Mouse (Mus musculus): ENCODE data around the gene Uxs1. TPM values are rescaled to one million over a fixed set of nuclear protein-coding genes. Genes with fewer than 3 reads are reported as not detected.

Gene Uxs1
- polyA plus RNA-seq, 1 experiment from 2014 or later = 20.2 TPM

DNA sequence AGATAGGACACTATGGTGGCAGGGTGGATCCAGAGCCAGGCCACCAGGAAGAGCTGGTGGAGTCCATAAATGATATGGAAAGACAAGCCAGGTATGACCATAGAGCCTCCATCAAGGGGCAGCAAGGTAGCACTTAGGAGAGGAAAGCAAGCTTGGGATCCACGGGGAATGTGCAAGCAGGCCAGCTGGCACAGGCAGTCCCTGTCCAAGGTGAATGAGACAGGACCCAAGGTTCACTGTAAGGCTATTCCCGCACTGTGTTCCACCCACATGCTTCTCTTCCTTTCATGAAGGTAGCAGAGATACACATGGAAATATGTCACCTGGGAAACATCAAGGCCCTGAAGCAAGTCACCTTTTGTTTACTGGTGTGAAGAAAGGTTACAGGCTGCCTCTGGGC is 63.1 kb downstream of the Uxs1 start:
- Histone ChIP-seq H3K4me3 (no peak overlapping the region), H3K27me3 (ENCODE audit: low read depth, poor library complexity, severe bottlenecking) (no peaks in the 10 kb centered on the region), H3K36me3 (peaks cover 76% of the 10 kb centered on the region), H3K4me1 (no peaks in the 10 kb centered on the region), H3K9me3 (replicated peaks) (no peaks in the 10 kb centered on the region), H3K27ac (replicated peaks) (no peak overlapping the region)
- no peak for DNase-seq (ENCODE audit: low spot score)
- 92% methylated on average over 2 of the region's 2 CpGs for WGBS

- Histone ChIP-seq H3K4me3 (no peak overlapping the region), H3K27ac (replicated peaks) (no peak overlapping the region), H3K36me3 (peaks cover 81% of the 10 kb centered on the region), H3K27me3 (ENCODE audit: low read depth, poor library complexity, severe bottlenecking) (no peaks in the 10 kb centered on the region), H3K4me1 (0 out of 2 replicates have a peak, but pooled peaks cover 2% of the 10 kb centered on the region), H3K9me3 (replicated peaks) (no peaks in the 10 kb centered on the region)
- DNase-seq (ENCODE audit: low spot score) = no peak
Measured at GRCm38 (mm10) chr1:43760085-43760484, 67.5 kb downstream of the Uxs1 start.

DNA sequence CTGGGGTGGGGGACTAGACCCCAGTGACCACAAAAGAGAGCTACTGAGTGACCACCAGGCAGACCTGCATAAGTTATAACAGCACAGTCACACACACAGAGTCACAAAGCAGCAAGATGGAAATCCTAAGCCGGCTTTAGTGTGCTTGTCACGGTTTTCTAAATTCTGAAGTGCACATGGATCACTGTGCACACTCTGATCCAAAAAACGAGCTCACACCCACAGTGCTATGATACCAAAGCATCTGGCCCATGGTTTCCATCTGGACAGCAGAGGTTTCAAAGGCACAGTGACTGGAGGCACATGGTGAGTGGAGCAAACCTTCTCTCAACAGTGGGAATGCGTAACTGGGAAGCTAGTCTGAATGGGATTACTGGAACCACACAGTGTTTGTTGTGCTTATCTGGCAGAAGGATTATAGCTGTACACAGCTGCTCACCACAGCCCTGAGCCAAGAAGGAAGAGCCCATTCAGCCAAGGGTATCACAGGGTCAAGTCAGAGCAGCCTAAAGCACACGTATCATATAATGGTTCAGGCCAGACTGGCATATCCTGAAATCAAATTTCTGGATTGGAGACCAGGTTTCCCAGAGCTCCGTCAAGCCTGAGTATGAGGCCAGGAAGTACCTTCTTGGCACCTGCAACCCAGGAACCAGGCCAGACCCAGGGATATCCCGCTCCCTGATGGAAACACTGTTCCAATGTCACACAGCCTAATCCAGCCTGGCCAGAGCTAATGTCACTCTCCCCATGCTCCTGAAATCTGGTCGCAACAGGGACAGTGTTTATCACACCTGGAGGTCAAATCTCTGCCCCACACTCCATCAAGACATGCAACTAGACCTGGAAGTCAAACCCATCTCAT is 72.9 kb downstream of the Uxs1 start:
- DNase-seq (ENCODE audit: low spot score) = no peak
- 81% methylated on average over 8 of the region's 8 CpGs for WGBS
- no peak overlapping the region for H3K27ac ChIP-seq (replicated peaks)
- H3K4me3 ChIP-seq = no peak overlapping the region
- H3K4me1 ChIP-seq = 0 out of 2 replicates have a peak, but pooled peaks cover 2% of the 10 kb centered on the region
- no peaks in the 10 kb centered on the region for H3K9me3 ChIP-seq (replicated peaks)
- H3K36me3 ChIP-seq = peaks cover 73% of the 10 kb centered on the region
- H3K27me3 ChIP-seq (ENCODE audit: low read depth, poor library complexity, severe bottlenecking) = no peaks in the 10 kb centered on the region

DNA sequence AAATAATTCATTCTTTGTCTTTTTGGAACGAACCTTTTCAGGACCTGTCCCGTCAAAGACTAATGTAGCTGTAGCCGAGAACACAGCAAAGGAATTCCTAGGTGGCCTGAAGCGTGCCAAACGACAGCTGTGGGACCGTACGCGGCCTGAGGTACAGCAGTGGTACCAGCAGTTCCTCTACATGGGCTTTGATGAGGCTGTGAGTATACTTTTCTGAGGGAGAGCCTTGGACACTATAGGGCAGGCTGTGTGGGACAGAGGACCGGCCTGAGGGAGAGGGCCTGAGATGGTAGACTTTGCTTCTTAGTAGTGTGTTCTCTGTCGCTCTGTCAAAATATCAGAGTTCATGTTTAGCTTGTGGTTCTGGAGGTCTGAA is 89.1 kb downstream of the Uxs1 start:
- H3K4me3 ChIP-seq = no peak overlapping the region
- no peaks in the 10 kb centered on the region for H3K36me3 ChIP-seq
- H3K9me3 ChIP-seq (replicated peaks) = 0 out of 2 replicates have a peak, but pooled peaks cover 3% of the 10 kb centered on the region
- H3K27me3 ChIP-seq (ENCODE audit: low read depth, poor library complexity, severe bottlenecking) = no peaks in the 10 kb centered on the region
- 88% methylated on average over 10 of the region's 10 CpGs for WGBS
- H3K4me1 ChIP-seq = no peaks in the 10 kb centered on the region
- no peak overlapping the region for H3K27ac ChIP-seq (replicated peaks)
- no peak for DNase-seq (ENCODE audit: low spot score)

GRCm38 (mm10) chr1:43737812-43738518 is 89.6 kb downstream of the Uxs1 start:
- H3K4me3 ChIP-seq = no peak overlapping the region
- no peaks in the 10 kb centered on the region for H3K36me3 ChIP-seq
- H3K27me3 ChIP-seq (ENCODE audit: low read depth, poor library complexity, severe bottlenecking) = no peaks in the 10 kb centered on the region
- H3K4me1 ChIP-seq = no peaks in the 10 kb centered on the region
- peak; percentile 29 for DNase-seq (ENCODE audit: low spot score)
- 78% methylated on average over 7 of the region's 7 CpGs for WGBS
- H3K9me3 ChIP-seq (replicated peaks) = 0 out of 2 replicates have a peak, but pooled peaks cover 3% of the 10 kb centered on the region
- no peak overlapping the region for H3K27ac ChIP-seq (replicated peaks)

DNA sequence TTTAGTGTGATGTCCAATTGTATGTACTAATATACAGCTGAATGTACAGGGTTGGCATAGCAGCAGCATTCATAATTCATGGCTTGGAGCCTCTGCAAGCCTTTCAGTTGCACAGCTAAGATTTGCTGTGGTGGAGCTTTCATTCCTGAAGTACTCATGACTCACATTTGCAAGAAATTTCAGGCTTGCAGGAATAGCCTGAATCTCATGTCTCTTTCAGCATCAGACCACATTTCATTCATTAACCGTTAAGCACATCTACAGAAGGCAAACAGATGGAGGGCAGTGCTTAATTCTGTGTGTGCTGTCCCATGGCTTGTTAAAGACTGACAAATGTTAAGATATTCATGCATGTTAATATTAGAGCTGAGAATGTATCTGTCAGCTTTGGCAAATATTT is 94.9 kb downstream of the Uxs1 start:
- Histone ChIP-seq H3K9me3 (replicated peaks) (0 out of 2 replicates have a peak, but pooled peaks cover 3% of the 10 kb centered on the region), H3K36me3 (no peaks in the 10 kb centered on the region), H3K27me3 (ENCODE audit: low read depth, poor library complexity, severe bottlenecking) (no peaks in the 10 kb centered on the region), H3K4me3 (no peak overlapping the region), H3K4me1 (no peaks in the 10 kb centered on the region), H3K27ac (replicated peaks) (no peak overlapping the region)
- WGBS = 90% methylated on average over 1 of the region's 1 CpGs
- DNase-seq (ENCODE audit: low spot score) = no peak

GRCm38 (mm10) chr1:43732100-43732499 is 95.5 kb downstream of the Uxs1 start:
- Histone ChIP-seq H3K36me3 (no peaks in the 10 kb centered on the region), H3K27me3 (ENCODE audit: low read depth, poor library complexity, severe bottlenecking) (no peaks in the 10 kb centered on the region), H3K4me3 (no peak overlapping the region), H3K4me1 (no peaks in the 10 kb centered on the region), H3K27ac (replicated peaks) (no peak overlapping the region), H3K9me3 (replicated peaks) (0 out of 2 replicates have a peak, but pooled peaks cover 3% of the 10 kb centered on the region)
- DNase-seq (ENCODE audit: low spot score) = no peak
- 81% methylated on average over 4 of the region's 4 CpGs for WGBS

GRCm38 (mm10) chr1:43730491-43730924 is 97.1 kb downstream of the Uxs1 start, which contains the start of gene 1500015O10Rik:
1500015O10Rik (plus strand) TSS chr1:43730602.
- H3K27ac ChIP-seq (replicated peaks) = no peak within 1 kb of the TSS
- H3K27me3 ChIP-seq (ENCODE audit: low read depth, poor library complexity, severe bottlenecking) = no peaks in the 10 kb centered on the region
- no peaks in the 10 kb centered on the region for H3K4me1 ChIP-seq
- H3K36me3 ChIP-seq = no peaks in the 10 kb centered on the region
- H3K9me3 ChIP-seq (replicated peaks) = 0 out of 2 replicates have a peak, but pooled peaks cover 3% of the 10 kb centered on the region
- 73% methylated on average over 16 of the region's 16 CpGs for WGBS
- DNase-seq (ENCODE audit: low spot score) = no peak
- no peak within 1 kb of the TSS for H3K4me3 ChIP-seq

- no peaks in the 10 kb centered on the region for H3K27me3 ChIP-seq (ENCODE audit: low read depth, poor library complexity, severe bottlenecking)
- H3K4me3 ChIP-seq = no peak overlapping the region
- WGBS = 77% methylated on average over 1 of the region's 1 CpGs
- H3K27ac ChIP-seq (replicated peaks) = no peak overlapping the region
- H3K4me1 ChIP-seq = no peaks in the 10 kb centered on the region
- H3K36me3 ChIP-seq = no peaks in the 10 kb centered on the region
- H3K9me3 ChIP-seq (replicated peaks) = no peaks in the 10 kb centered on the region
- DNase-seq (ENCODE audit: low spot score) = no peak
Measured at GRCm38 (mm10) chr1:43722459-43722858, 105.1 kb downstream of the Uxs1 start.

GRCm38 (mm10) chr1:43718793-43719192 is 108.8 kb downstream of the Uxs1 start:
- no peak for DNase-seq (ENCODE audit: low spot score)
- Histone ChIP-seq H3K27me3 (ENCODE audit: low read depth, poor library complexity, severe bottlenecking) (no peaks in the 10 kb centered on the region), H3K27ac (replicated peaks) (no peak overlapping the region), H3K4me3 (no peak overlapping the region), H3K9me3 (replicated peaks) (no peaks in the 10 kb centered on the region), H3K4me1 (no peaks in the 10 kb centered on the region), H3K36me3 (no peaks in the 10 kb centered on the region)
- WGBS = 86% methylated on average over 2 of the region's 2 CpGs

DNA sequence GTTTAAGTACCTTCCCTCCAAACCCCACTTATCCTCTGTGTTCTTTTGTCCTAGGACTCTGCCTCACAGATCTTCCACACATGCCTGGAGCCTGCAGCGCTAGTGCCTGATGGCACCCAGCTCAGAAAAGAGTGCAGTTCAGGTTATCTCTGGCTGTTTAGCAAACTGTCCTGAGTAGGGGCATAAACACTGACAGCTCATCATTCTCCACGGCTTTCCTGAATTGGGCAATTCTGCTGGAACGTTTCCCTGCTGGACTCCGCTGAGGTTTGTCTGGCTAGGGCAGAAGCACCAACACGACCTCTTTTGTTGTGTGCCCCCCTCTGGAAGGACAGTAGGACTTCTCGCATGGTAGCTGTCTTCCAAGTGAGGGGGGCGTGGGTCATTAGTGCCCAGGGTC is 109.6 kb downstream of the Uxs1 start:
- no peaks in the 10 kb centered on the region for H3K27me3 ChIP-seq (ENCODE audit: low read depth, poor library complexity, severe bottlenecking)
- WGBS = 85% methylated on average over 7 of the region's 7 CpGs
- no peaks in the 10 kb centered on the region for H3K4me1 ChIP-seq
- H3K9me3 ChIP-seq (replicated peaks) = no peaks in the 10 kb centered on the region
- no peak for DNase-seq (ENCODE audit: low spot score)
- no peak overlapping the region for H3K27ac ChIP-seq (replicated peaks)
- H3K4me3 ChIP-seq = no peak overlapping the region
- no peaks in the 10 kb centered on the region for H3K36me3 ChIP-seq

DNA sequence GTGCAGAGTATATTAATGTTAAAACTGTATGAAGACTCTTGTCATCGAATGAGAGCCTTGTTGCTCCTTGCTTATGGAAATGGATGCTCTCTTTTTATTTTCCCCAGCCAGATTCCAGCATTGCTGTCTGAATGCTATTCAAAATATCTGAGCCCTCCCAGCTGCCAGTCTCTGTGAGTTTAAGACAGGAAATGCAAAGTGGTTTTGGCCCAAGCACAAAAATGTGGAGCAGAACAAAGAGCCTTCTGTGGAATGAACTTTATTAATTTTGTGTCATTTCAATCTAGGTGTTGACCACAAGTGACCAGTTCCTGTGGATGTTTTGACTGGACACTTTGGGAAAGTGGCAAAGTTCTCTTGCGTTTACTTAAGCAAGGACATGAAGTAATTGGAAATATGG is 112.8 kb downstream of the Uxs1 start:
- DNase-seq (ENCODE audit: low spot score) = no peak
- H3K4me3 ChIP-seq = no peak overlapping the region
- no peaks in the 10 kb centered on the region for H3K4me1 ChIP-seq
- WGBS = 93% methylated on average over 2 of the region's 2 CpGs
- no peak overlapping the region for H3K27ac ChIP-seq (replicated peaks)
- H3K27me3 ChIP-seq (ENCODE audit: low read depth, poor library complexity, severe bottlenecking) = no peaks in the 10 kb centered on the region
- H3K9me3 ChIP-seq (replicated peaks) = no peaks in the 10 kb centered on the region
- no peaks in the 10 kb centered on the region for H3K36me3 ChIP-seq

DNA sequence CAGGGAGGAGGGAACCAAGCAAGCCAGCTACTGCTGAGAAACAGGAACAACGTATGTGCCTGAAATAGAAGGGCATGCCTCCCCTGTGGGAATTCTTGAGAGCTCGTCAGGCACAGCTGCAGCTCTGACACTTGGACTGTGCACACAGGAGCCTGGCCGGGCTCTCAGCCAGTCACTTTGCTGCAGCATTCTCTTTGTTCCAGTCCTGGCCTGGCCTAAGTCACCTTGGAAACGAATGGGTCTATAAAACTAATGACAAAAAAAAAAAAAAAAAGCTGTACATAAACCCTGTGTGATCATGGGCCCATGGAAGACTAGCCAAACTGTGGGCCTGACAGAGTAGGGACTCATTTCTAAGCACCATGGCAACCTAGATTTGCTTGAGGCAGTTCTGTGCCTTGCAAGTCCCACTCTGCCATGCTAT is 129.0 kb downstream of the Uxs1 start:
- 23% methylated on average over 4 of the region's 4 CpGs for WGBS

More for the DNA sequence above, 129.0 kb downstream of the Uxs1 start:
- peaks cover 18% of the 10 kb centered on the region for H3K4me1 ChIP-seq
- peak overlapping the region; percentile 29 for H3K27ac ChIP-seq (replicated peaks)
- no peak overlapping the region for H3K4me3 ChIP-seq
- H3K27me3 ChIP-seq (ENCODE audit: low read depth, poor library complexity, severe bottlenecking) = no peaks in the 10 kb centered on the region
- H3K9me3 ChIP-seq (replicated peaks) = no peaks in the 10 kb centered on the region
- no peaks in the 10 kb centered on the region for H3K36me3 ChIP-seq
- peak; percentile 54 for DNase-seq (ENCODE audit: low spot score)
